Mouse (Mus musculus): ENCODE results near the gene Bsph1. TPM values are rescaled to one million over a fixed set of nuclear protein-coding genes. Genes with fewer than 3 reads are reported as not detected.
"Not testable (repeated sequence)": the region's sequence is repeated elsewhere in the genome, so short reads cannot be mapped to it uniquely, and the experiment has no call there.

The Bsph1 gene
- total RNA-seq (2021): not detected
- long read RNA-seq, experiment 1: 0 reads
- long read RNA-seq, experiment 2: 0 reads

DNA sequence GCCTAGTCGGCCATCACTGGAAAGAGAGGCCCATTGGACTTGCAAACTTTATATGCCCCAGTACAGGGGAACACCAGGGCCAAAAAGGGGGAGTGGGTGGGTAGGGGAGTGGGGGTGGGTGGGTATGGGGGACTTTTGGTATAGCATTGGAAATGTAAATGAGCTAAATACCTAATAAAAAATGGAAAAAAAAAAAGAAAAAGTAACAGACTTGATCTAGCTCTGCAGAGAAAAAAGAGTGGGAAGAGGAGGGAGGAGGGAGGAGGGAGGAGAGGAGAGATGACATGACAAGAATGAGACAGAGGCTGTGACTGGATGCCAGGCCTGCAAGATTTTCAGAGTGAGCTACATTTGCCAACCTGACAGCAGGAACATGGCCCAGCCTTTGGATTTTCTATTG, at the start of gene Bsph1:
TSS of gene Bsph1 (plus strand) at position 301 of the 400 bp plus-strand sequence.
- not testable (repeated sequence) for DNase-seq (ENCODE audit: low spot score)

DNA sequence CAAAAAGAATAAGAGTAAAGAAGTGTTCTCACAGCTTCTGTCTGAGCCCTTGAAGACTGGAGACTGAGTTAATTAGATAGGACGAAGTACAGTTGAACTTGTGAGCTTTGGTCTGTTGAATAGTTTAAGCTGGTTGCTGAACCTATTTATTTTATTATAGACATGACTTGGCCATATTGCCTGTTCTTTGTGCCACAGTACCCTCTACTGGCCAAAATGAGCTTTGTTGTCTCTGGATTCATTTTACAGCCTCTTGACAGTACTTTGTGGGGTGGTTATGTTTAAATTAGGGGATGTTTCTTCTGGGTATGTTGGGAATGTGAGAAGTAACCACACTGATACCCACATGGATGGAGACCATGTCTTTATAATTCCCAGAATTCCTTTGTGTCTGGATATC, 60.9 kb downstream of the Bsph1 start:
- DNase-seq (ENCODE audit: low spot score): no peak

Other genes starting within 250 kb of the Bsph1 start
- gene Vmn1r89, start 237.8 kb upstream of the Bsph1 start, total RNA-seq (2021): not detected
- gene Lig1, start 173.6 kb upstream of the Bsph1 start, total RNA-seq (2021): 1 to 10 TPM in 1 of 2 experiments, under 1 TPM in 1; 0.91 to 1.4 TPM
- gene Zswim9, start 172.1 kb upstream of the Bsph1 start, total RNA-seq (2021): 10 to 100 TPM; 13.6 to 14.7 TPM
- not detected for gene Pla2g4c, start 126.2 kb upstream of the Bsph1 start, total RNA-seq (2021)
- gene Cabp5, start 52.7 kb upstream of the Bsph1 start, total RNA-seq (2021): not detected
- gene Bsph2, start 120.2 kb downstream of the Bsph1 start, total RNA-seq (2021): not detected
- not detected for gene Sult2a5, start 173.1 kb downstream of the Bsph1 start, total RNA-seq (2021)

Measured in gastrocnemius, adult 18-20 months (tissue).